Mouse (Mus musculus) spleen, adult 2 months (tissue): ENCODE data around the gene Lrriq1.

ENCODE experiments used
- CTCF ChIP-seq: fragments of 200-500 bp; IDR thresholded peaks from 2 replicates; pipeline ENCODE4 v1.5.1; 2011; ENCODE audit warnings: mild to moderate bottlenecking, inconsistent platforms; ENCODE audit not compliant: insufficient read depth, insufficient read length, insufficient replicate concordance; ENCODE audit errors: extremely low read depth
- POLR2A ChIP-seq: fragments of 200-500 bp; IDR thresholded peaks from 2 replicates; pipeline ENCODE4 v1.6.1; 2011; ENCODE audit warnings: low read depth, low read length, inconsistent platforms

GRCm38 (mm10) chr10:103026636-103027225, 209.4 kb downstream of the Lrriq1 start:
- no peak for TF ChIP-seq CTCF
- TF ChIP-seq POLR2A, result no peak
